Mouse (Mus musculus) A20 (cell line): ENCODE results near the gene Mlph.

Experiments used
- DNase-seq: peaks from one replicate; pipeline ENCODE4 v3.0.0-alpha.2; 2011; ENCODE audit warnings: low read depth, low spot score

The Mlph gene

DNA sequence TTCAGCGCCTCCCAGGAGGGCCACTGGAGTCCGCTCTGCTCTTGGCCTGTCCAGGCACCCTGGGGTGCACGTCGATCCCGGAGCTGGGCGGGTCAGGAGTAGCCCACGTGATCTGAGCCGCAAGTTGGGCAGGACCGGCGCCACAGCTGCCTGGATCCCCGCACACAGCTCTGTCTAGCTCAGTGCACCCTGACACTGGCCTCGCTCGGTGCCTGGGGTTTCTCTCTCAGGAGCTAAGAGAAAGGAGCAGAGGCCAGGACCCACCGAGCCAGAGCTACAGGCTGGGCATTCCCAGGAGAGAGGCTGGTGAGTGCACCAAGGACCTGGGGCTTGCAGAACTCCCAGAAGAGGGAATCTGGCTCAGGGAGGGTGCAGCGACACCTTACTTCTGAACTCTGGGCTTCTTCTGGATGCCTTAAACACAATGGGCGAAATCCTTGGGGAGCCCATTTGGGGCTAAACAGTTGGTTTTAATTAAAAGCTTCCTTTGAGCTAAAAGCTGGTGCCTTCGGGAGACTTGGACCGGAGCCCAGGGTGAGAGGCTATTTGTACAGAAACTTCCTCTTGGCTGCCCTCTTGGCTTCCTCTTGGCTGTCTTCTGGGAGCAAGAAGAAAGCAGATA is at the start of gene Mlph:
Mlph (plus strand) TSS at position 138 of the 622 bp plus-strand sequence.
- no peak for DNase-seq

DNA sequence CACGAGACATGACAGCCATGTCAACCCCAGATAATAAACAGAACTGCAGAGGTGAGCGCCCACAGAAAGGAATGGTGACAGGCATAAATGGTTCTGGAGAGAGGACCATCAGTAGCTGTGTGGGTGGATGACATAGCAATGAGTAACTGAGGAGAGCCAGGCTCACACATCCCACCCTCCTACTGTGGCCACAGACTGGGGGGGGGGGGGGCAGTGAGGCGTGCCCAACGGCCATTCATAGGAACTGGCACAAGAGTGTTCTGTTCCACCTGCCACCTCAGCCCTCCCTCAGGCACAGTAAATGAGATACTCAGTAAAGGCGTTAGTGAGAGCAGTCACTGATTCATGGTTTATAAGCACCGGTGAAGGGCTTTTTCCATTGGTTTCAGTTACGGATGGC is 48.2 kb upstream of the Mlph start:
- DNase-seq: no peak

DNA sequence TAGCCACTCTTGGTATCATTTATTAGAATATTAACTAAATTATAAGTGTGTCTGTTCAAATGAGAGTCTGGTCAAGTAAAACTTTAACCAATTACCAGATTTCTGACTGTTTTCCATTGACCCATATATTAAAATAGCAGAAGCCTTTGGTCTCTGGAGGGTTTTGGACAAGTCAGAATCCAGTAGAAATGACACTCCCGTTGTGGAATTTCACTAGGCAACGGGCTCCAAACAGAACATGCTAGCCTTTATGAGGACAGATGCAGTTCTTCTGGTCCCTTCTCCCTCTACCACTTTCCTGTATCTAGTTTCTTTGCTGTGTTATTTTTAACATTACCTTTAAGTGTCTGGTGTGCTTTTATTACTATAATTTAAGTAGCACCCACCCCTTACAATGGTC is 44.3 kb upstream of the Mlph start:
- DNase-seq: no peak

GRCm38 (mm10) chr1:90875371-90875770 is 39.5 kb upstream of the Mlph start:
- no peak for DNase-seq

- no peak for DNase-seq
These were observed 38.9 kb upstream of the Mlph start for GRCm38 (mm10) chr1:90875961-90876360.

- DNase-seq: no peak
These were observed 38.2 kb upstream of the Mlph start for GRCm38 (mm10) chr1:90876486-90877270.

- DNase-seq: no peak
These were observed 29.0 kb upstream of the Mlph start for GRCm38 (mm10) chr1:90885771-90886460.

- DNase-seq: no peak
These were observed 20.4 kb upstream of the Mlph start for GRCm38 (mm10) chr1:90894521-90894920.

DNA sequence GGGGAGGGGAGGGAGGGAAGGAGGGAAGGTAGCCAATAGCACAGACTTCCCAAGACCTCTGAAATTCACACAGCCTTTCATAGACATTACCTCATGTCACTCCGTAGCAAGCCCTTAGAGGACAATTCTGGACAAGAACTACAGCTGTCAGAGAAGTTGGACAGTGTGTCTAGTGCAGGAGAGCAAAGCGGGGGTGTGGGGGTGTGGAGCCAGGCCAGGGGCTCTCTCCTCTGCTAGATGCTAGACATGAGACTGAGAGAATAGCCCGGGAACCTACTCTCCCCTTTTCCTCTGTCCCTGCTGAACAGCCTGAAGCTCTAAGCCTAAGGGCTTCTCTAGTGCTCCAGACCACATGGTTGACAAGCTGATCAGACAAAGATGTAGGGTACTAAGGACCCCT is 19.9 kb upstream of the Mlph start:
- no peak for DNase-seq

DNA sequence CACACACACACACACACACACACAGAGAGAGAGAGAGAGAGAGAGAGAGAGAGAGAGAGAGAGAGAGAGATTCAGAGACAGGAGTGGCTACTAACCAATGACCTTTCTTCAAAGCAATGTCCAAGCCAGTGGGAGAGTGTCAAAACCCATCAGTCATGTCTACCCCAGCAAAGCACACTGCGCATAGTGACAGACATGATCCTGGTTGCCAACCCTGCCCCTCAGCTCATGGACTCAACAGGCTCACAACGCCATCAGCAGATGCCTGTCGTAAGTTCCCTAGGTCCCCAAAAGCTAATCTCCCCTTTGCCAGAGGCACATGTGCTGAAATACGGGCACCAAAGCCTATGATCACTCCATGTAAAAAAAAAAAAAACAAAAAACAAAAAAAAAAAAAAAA is 18.6 kb upstream of the Mlph start:
- no peak for DNase-seq

GRCm38 (mm10) chr1:90896741-90897361 is 18.0 kb upstream of the Mlph start:
- no peak for DNase-seq

DNA sequence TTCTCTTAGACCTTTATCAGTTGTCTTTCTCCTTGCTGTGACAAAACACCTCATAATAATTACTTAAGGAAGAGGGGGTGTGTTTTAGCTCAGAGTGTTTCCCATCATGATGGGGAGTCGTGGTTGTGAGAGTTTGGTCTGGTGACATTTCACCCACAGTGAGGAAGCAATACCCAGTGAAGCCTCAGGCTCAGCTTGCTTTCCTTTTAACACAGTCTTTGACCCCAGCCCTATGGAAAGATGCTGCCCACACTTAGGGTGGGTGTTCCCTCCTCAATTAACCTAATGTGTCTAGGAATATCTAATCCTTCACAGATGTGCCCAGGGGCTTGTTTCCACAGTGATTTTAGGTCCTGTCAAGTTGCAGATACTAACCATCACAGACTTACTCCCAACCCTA is 16.9 kb upstream of the Mlph start:
- DNase-seq: no peak

GRCm38 (mm10) chr1:90899816-90900215 is 15.1 kb upstream of the Mlph start:
- no peak for DNase-seq

DNA sequence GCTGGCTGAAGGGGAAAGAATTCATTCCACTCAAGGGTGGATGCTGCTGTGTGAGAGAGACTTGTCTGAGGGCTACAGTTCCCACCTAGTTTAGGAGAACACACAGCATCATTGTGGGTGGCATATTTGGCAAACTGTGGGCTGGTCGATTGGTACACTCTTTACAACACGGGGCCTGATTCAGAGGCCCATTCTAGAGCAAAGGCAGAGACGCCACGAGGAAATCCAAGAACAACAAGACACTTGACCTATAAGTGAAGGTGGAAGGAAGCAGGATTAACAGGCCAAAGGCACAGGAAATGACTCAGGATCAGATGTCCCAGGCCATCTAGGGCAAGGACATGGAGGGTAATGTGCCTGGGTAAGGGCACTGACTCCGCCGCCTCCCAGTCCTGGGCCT is 14.5 kb upstream of the Mlph start:
- DNase-seq: no peak

GRCm38 (mm10) chr1:90901246-90901645 is 13.6 kb upstream of the Mlph start:
- DNase-seq: no peak

- no peak for DNase-seq
These were observed 13.1 kb upstream of the Mlph start for GRCm38 (mm10) chr1:90901681-90902208.

GRCm38 (mm10) chr1:90902751-90903150 is 12.1 kb upstream of the Mlph start:
- DNase-seq: no peak

DNA sequence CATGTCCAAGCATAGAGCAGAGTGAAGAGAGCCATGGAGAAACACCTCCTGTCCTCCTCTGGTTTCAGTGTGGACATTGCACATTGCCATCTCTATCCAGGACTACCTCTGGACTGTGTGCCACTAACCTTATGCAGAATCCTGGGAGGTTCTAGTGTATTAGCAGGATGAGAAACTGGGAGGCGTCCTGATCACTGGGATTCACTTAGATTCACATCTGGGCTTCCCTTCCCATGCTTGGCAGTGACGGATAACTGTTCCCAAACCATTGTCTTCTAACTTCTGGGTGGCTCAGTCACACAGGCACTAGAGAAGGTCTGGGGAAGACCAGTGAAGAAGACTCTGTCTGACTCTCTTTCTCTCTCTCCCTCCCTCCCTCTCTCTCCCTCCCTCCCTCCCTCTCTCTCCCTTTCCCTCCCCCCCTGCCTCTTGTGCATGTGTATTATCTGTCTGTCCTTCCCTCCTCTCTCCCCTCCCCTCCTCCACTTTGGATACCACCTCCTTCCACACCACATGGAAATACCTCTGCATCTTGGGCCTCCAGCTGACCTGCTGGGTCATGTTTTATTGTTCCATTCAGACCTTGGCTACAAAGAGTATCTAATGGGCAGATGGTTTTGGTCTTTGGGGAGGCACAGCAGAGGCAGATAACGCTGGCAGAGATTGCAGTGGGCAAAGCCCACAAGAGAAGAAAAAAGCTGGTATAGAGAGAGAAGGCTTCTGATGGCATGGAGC is 11.5 kb upstream of the Mlph start:
- no peak for DNase-seq

GRCm38 (mm10) chr1:90903971-90904458 is 10.9 kb upstream of the Mlph start:
- no peak for DNase-seq

GRCm38 (mm10) chr1:90904729-90905404 is 10.0 kb upstream of the Mlph start:
- DNase-seq: no peak

DNA sequence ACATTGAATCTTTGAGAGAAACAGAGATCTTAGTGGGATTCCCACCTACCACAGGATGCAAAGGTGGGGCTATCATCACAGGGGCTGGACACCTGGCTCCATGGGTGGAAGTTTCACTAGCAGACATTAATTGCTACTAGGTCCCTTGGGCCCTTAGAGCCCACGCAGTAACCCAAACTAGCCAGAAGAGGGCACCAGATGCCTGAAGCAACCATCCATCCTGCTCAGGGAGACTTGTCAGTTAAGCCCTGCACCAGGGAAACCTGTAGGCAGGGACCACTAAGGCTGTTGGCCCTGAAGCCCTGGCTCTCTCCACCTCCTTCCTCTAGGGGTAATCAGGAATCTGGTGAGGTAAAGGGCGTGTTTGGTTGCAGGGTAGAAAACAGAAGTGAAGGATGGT is 8.5 kb upstream of the Mlph start:
- peak; percentile 47 for DNase-seq
